Mouse (Mus musculus): ENCODE measurements around the gene Mosmo. TPM values are rescaled to one million over a fixed set of nuclear protein-coding genes. Genes with fewer than 3 reads are reported as not detected.

Gene Mosmo
- total RNA-seq, 2 experiments from 2014 or later = 11.6 to 21.1 TPM

DNA sequence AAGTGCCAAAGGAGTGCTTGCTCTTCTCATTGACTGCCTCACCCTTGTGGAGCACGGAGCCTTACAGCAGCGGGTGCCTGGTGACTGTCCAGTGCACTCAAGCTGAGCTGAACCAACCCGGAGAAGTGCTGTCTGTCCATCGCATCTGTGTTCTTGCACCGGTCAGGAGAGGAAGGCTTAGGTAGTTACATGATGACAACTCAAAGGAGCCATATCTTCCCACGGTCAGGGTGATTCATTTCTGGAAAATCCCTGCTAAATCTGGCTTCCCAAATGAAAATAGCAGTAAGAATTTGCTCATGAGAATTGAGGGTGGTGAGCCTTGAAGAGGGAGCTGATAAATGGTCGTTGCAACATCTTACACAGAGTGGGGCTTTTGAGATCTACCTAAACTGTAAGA is 74.5 kb downstream of the Mosmo start:
- ATAC-seq (ENCODE audit: poor library complexity, severe bottlenecking) = no peak

- peak; percentile 98 for ATAC-seq (ENCODE audit: poor library complexity, severe bottlenecking)
Measured at GRCm38 (mm10) chr7:120754671-120755070, 77.3 kb downstream of the Mosmo start.

- ATAC-seq (ENCODE audit: poor library complexity, severe bottlenecking) = no peak
Measured at GRCm38 (mm10) chr7:120767369-120767768, 90.0 kb downstream of the Mosmo start.

DNA sequence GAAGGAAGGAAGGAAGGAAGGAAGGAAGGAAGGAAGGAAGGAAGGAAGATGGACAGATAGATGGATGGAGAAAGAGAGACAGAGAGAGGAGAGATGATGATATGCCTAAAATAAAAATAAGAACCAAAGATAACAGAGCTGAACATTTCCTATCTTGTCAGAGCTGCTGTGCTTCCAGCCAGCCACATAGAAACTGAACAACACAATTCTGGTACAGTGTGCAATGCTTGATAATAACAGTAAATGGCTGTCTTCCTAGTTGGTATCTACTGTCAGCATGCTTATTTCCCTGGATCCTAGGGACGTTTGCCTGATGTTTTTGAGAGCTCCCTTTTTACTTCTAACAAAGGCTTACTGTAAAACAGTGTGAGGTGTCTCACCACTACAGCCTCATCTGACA is 94.0 kb downstream of the Mosmo start:
- ATAC-seq (ENCODE audit: poor library complexity, severe bottlenecking) = no peak

GRCm38 (mm10) chr7:120778012-120778411 is 100.6 kb downstream of the Mosmo start:
- ATAC-seq (ENCODE audit: poor library complexity, severe bottlenecking) = no peak

Other genes starting within 250 kb of the Mosmo start
- gene Uqcrc2, start 42.4 kb upstream of the Mosmo start, total RNA-seq (2015) = 143 and 172 TPM in 2 replicates
- gene Uqcrc2, start 42.4 kb upstream of the Mosmo start, total RNA-seq (2017) = 115 and 116 TPM in 2 replicates
- gene Pdzd9, start 7.3 kb upstream of the Mosmo start, total RNA-seq (2015) = not detected in 2 replicates
- not detected in 2 replicates for gene Pdzd9, start 7.3 kb upstream of the Mosmo start, total RNA-seq (2017)
- 0.11 TPM in 1 of 2 replicates, not detected in the other for gene Vwa3a, start 61.7 kb downstream of the Mosmo start, total RNA-seq (2015)
- not detected in 2 replicates for gene Vwa3a, start 61.7 kb downstream of the Mosmo start, total RNA-seq (2017)
- not detected in 2 replicates for gene Gm5737, start 134.7 kb downstream of the Mosmo start, total RNA-seq (2015)
- gene Gm5737, start 134.7 kb downstream of the Mosmo start, total RNA-seq (2017) = not detected in 2 replicates
- 7.5 and 11.1 TPM in 2 replicates for gene Eef2k, start 165.2 kb downstream of the Mosmo start, total RNA-seq (2015)
- gene Eef2k, start 165.2 kb downstream of the Mosmo start, total RNA-seq (2017) = 23.5 and 26.1 TPM in 2 replicates
- 4.6 and 5.3 TPM in 2 replicates for gene Polr3e, start 240.1 kb downstream of the Mosmo start, total RNA-seq (2015)
- gene Polr3e, start 240.1 kb downstream of the Mosmo start, total RNA-seq (2017) = 9.8 and 11.6 TPM in 2 replicates